ENCODE assay signal across 25 mouse cellular contexts in the genomic region with DNA sequence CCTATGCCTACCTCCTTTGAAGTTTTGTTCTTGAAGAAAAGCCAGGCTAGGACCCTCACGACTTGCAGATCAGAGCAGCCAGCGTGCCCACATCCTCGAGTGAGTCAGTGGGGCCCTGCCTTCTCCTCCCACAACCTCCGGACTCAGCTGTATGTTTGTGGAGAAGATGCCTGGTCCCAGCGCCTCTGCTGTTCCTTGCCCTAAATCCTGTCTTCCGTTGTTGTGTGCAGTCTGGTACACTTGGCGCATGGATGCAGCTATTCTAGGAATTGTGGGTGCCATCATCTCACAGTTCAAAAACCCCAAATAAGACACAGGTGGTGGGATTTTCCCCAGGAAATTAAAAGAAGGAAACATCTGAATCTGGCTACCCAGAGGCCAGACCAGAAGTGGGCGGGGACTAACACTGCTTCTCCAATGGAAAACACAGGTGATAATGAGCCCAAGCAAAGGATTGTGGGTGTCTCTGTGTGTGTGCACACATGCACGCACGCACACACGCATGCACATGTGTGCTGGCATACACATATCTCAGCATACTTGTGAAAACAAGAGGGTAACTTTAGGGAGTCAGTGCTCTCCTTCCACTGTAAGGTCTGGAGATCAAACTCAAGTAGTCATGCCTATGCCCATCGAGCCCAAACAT. TPM values are rescaled to one million over a fixed set of nuclear protein-coding genes. Genes with fewer than 3 reads are reported as not detected.
DNase-seq lines count a peak whose midpoint lies in the region; ATAC-seq lines count a peak whose summit lies in the region.
"Had no signal": no experiment of that assay in that cellular context is flagged by ENCODE, and none has a peak within 500 bp of the region (broad histone marks: within the 10 kb centered on the region; RNA-seq: fewer than 3 reads in every experiment).

No protein-coding gene starts in this region.

- intact Hi-C loops in left cerebral cortex, postnatal 25 days (cut with DNase I), result no loop called here

- DNase-seq in layer of hippocampus, adult 9-11 months, result peak; percentile 21
- no peak for DNase-seq in layer of hippocampus, postnatal 25 days (ENCODE audit: extremely low spot score in 1 of 2, low spot score in 1 of 2)
- DNase-seq in A20 (ENCODE audit: low read depth, low spot score), result peak; percentile 9
- peak; percentile 73 for DNase-seq in brain, adult 2 months (ENCODE audit: low read depth, low spot score)
- peak; percentile 3 to 85 for DNase-seq in left cerebral cortex, postnatal 25 days (ENCODE audit: low spot score in 2 of 2)
- DNase-seq in urinary bladder, postnatal 4 days (ENCODE audit: low spot score in 2 of 2), result no peak
- no peak for DNase-seq in urinary bladder, adult 2 months (ENCODE audit: low spot score)
- DNase-seq: adrenal gland, postnatal 14 days; cerebellum, adult 11-12 months; cerebellum, postnatal 14 days; embryo, embryonic 11 days; forebrain, postnatal 0 days; gastrocnemius, postnatal 14 days; heart, postnatal 4 days; kidney, adult 2 months; kidney, postnatal 10 days; lung, embryonic 14.5 days; lung, postnatal 4 days; spleen, adult 18-20 months; thymus, adult 2 months had no signal

- ATAC-seq in erythroblast, adult 5-6 weeks (replicated peaks; ENCODE audit: low FRiP score, poor library complexity, severe bottlenecking), result no peak
- ATAC-seq: forebrain, postnatal 0 days; hindbrain, postnatal 0 days; liver, embryonic 12.5 days; Patski had no signal

RNA-seq across cellular contexts. Expression of a gene that starts 26.3 kb away (rescaled TPM):
- 1 to 10 TPM; 4.1 to 4.6 TPM for total RNA-seq in layer of hippocampus, postnatal 25 days (2021)
- total RNA-seq in left cerebral cortex, postnatal 25 days (2021), result 1 to 10 TPM; 5.7 to 6.8 TPM
- not detected in 2 replicates for total RNA-seq in erythroblast, adult 5-6 weeks (2015; ENCODE audit: low replicate concordance)
- total RNA-seq in erythroblast, adult 5-6 weeks (2017; ENCODE audit: low replicate concordance), result 0.60 TPM in 1 of 2 replicates, not detected in the other
- 76.5 and 93.8 TPM in 2 replicates for polyA plus RNA-seq in urinary bladder, adult 2 months (2012; rRNA removed)
- total RNA-seq: neutrophil, adult 5-6 weeks had no signal

Comparison
In these comparisons a context has a peak if more than half of its experiments do, and no peak if none do; other contexts are left out.
1. DNase-seq: peak in layer of hippocampus, adult 9-11 months (single experiment), A20 (single experiment), brain, adult 2 months (single experiment) and left cerebral cortex, postnatal 25 days (2 of 2); none in layer of hippocampus, postnatal 25 days (0 of 2), urinary bladder, postnatal 4 days (0 of 2) and urinary bladder, adult 2 months (single experiment).